Mouse (Mus musculus) Patski (cell line): ENCODE results near the gene Spats2. TPM values are rescaled to one million over a fixed set of nuclear protein-coding genes. Genes with fewer than 3 reads are reported as not detected.
"Not testable (repeated sequence)": the region's sequence is repeated elsewhere in the genome, so short reads cannot be mapped to it uniquely, and the experiment has no call there.

ENCODE experiments used
- ATAC-seq: fragments of 100-300 bp; one replicate; pipeline ENCODE4 v1.8.0; 2021
- CTCF ChIA-PET: fragments of 350-600 bp; sonication (Branson Sonifier 250); formaldehyde crosslinking; loops from one replicate; lab custom pipeline; 2022; ENCODE audit warnings: inconsistent platforms; lab: Charles Lee
- POLR2A ChIA-PET: fragments of 350-600 bp; sonication (Branson Sonifier 250); formaldehyde crosslinking; loops from one replicate; lab custom pipeline; 2022; ENCODE audit warnings: antibody characterized with exemption, inconsistent platforms; lab: Charles Lee
- DNase-seq: peaks from one replicate; pipeline ENCODE4 v3.0.0-alpha.2; 2011; ENCODE audit warnings: low read depth, low spot score
- H3K27me3 ChIP-seq: fragments of 371-371 bp; one replicate; pipeline ENCODE4 v1.5.1; 2021
- CTCF ChIP-seq: fragments of 100-300 bp; IDR thresholded peaks from one replicate; pipeline ENCODE4 v1.5.1; 2021
- in situ Hi-C: fragments of 300-500 bp; cut with MboI; formaldehyde crosslinking; loops from 3 replicates; pipeline ENCODE4 v1.11.1; 2018; ENCODE audit warnings: low pct_unique_long_range_greater_than_20kb, mixed read lengths
- polyA plus RNA-seq: library from polyadenylated mRNA; unstranded; gene quantifications from one replicate; pipeline ENCODE4 v1.2.3, GENCODE M21; 2021

The Spats2 gene
- polyA plus RNA-seq, 1 experiment from 2014 or later: 43.8 TPM

GRCm38 (mm10) chr15:99129956-99130910 lies 4.5 kb downstream of the Spats2 start:
- no peak for TF ChIP-seq CTCF

GRCm38 (mm10) chr15:99138389-99138788 lies 12.7 kb downstream of the Spats2 start:
- POLR2A ChIA-PET: no interaction called here
- no peaks in the 10 kb centered on the region for H3K27me3 ChIP-seq
- ATAC-seq (no peak), DNase-seq (no peak)
- TF ChIP-seq CTCF: no peak
- in situ Hi-C loops: no loop called here
- CTCF ChIA-PET: interaction anchor here (1.1 kb wide), 2 partner anchors 29 to 114 kb away, joined by 3 read pairs; no protein-coding TSS in a partner anchor

More at GRCm38 (mm10) chr15:99129956-99130910, 4.5 kb downstream of the Spats2 start:
- DNase-seq: no peak
- POLR2A ChIA-PET: no interaction called here
- CTCF ChIA-PET: interaction anchor here (1.1 kb wide), 1 partner anchor 9 kb away, joined by 3 read pairs; no protein-coding TSS in a partner anchor
- no peaks in the 10 kb centered on the region for H3K27me3 ChIP-seq
- in situ Hi-C loops: no loop called here
- no peak for ATAC-seq

- in situ Hi-C loops: no loop called here
- DNase-seq (no peak), ATAC-seq (no peak)
- peak; percentile 79 for TF ChIP-seq CTCF
- ChIA-PET CTCF (interaction anchor here (0.9 to 1.4 kb wide), 4 partner anchors 9 to 52 kb away, joined by 3 to 5 read pairs (median 3); partner anchors contain the start of gene C1ql4), POLR2A (no interaction called here)
- no peaks in the 10 kb centered on the region for H3K27me3 ChIP-seq
Observed at GRCm38 (mm10) chr15:99139669-99140068, 14.0 kb downstream of the Spats2 start.

- CTCF ChIA-PET: no interaction called here
- POLR2A ChIA-PET: interaction anchor here (0.6 kb wide), 1 partner anchor 106 kb away, joined by 7 read pairs; no protein-coding TSS in a partner anchor
- ATAC-seq: no peak
- no peak for TF ChIP-seq CTCF
- in situ Hi-C loops: no loop called here
- no peaks in the 10 kb centered on the region for H3K27me3 ChIP-seq
- no peak for DNase-seq
Observed at GRCm38 (mm10) chr15:99150516-99150915, 24.8 kb downstream of the Spats2 start.

GRCm38 (mm10) chr15:99151324-99151723 lies 25.6 kb downstream of the Spats2 start:
- CTCF ChIA-PET: no interaction called here
- in situ Hi-C loops: no loop called here
- no peaks in the 10 kb centered on the region for H3K27me3 ChIP-seq
- ATAC-seq: no peak
- DNase-seq: no peak
- TF ChIP-seq CTCF: no peak
- POLR2A ChIA-PET: interaction anchor here (0.6 kb wide), 1 partner anchor 105 kb away, joined by 7 read pairs; no protein-coding TSS in a partner anchor

- no peak for ATAC-seq
- no peaks in the 10 kb centered on the region for H3K27me3 ChIP-seq
- ChIA-PET CTCF (interaction anchor here (1.6 kb wide), 1 partner anchor 17 kb away, joined by 5 read pairs; no protein-coding TSS in a partner anchor), POLR2A (no interaction called here)
- in situ Hi-C loops: no loop called here
- TF ChIP-seq CTCF: no peak
- DNase-seq: no peak
Observed at GRCm38 (mm10) chr15:99153466-99153865, 27.8 kb downstream of the Spats2 start.

- in situ Hi-C loops, POLR2A ChIA-PET, DNase-seq, H3K27me3 ChIP-seq, ATAC-seq, CTCF ChIA-PET: not testable (repeated sequence)
Observed at GRCm38 (mm10) chr15:99154515-99154914, 28.8 kb downstream of the Spats2 start.

- no peak for TF ChIP-seq CTCF
- ChIA-PET CTCF (interaction anchor here (2.4 kb wide), 1 partner anchor 17 kb away, joined by 6 read pairs; no protein-coding TSS in a partner anchor), POLR2A (no interaction called here)
- DNase-seq (no peak), ATAC-seq (no peak)
- in situ Hi-C loops: no loop called here
- no peaks in the 10 kb centered on the region for H3K27me3 ChIP-seq
Observed at GRCm38 (mm10) chr15:99163512-99164365, 38.0 kb downstream of the Spats2 start.

- no peak for DNase-seq
- in situ Hi-C loops: no loop called here
- ChIA-PET CTCF (no interaction called here), POLR2A (no interaction called here)
- no peak for ATAC-seq
- H3K27me3 ChIP-seq: no peaks in the 10 kb centered on the region
- no peak for TF ChIP-seq CTCF
Observed at GRCm38 (mm10) chr15:99172131-99172530, 46.4 kb downstream of the Spats2 start.

- no peaks in the 10 kb centered on the region for H3K27me3 ChIP-seq
- in situ Hi-C loops: no loop called here
- DNase-seq: no peak
- ChIA-PET POLR2A (no interaction called here), CTCF (interaction anchor here (1.8 kb wide), 1 partner anchor 15 kb away, joined by 6 read pairs; no protein-coding TSS in a partner anchor)
- ATAC-seq: no peak
- no peak for TF ChIP-seq CTCF
Observed at GRCm38 (mm10) chr15:99179639-99180038, 53.9 kb downstream of the Spats2 start.
